Mouse (Mus musculus): ENCODE results near the gene Abca17. TPM values are rescaled to one million over a fixed set of nuclear protein-coding genes. Genes with fewer than 3 reads are reported as not detected.

The Abca17 gene
- polyA plus RNA-seq, 1 experiment from 2014 or later = not detected

DNA sequence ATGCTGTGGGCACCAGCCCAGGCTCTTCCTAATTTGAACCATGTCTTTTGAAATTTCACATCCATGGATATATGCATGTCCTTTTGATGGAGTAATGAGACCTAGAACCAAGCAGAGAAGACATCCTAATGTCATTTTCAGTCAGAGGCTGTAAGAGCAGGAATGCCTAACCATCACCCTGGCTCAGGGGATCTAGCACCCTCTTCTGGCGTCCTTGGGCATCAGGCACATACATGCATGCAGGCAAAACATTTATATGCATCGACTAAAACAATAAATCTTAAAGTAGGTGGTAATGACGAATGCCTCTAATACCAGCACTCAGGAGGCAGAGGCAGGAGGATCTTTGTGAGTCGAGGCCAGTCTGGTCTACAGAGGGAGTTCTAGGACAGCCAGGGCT, 43.4 kb downstream of the Abca17 start:
- no peak for ATAC-seq (ENCODE audit: low read depth)
- Histone ChIP-seq H3K36me3 (ENCODE audit: control insufficient read depth, insufficient read depth) (no peaks in the 10 kb centered on the region), H3K27ac (ENCODE audit: low read length) (no peak overlapping the region), H3K4me1 (ENCODE audit: control insufficient read depth, low read depth, low read length) (no peaks in the 10 kb centered on the region), H3K27me3 (ENCODE audit: control insufficient read depth, insufficient read depth, low read depth, low read length) (no peaks in the 10 kb centered on the region), H3K4me2 (ENCODE audit: low read depth, low read length) (no peak overlapping the region), H3K9me3 (replicated peaks; ENCODE audit: control insufficient read depth, low read length) (no peaks in the 10 kb centered on the region), H3K9ac (ENCODE audit: low read depth, low read length) (no peak overlapping the region), H3K4me3 (ENCODE audit: low read depth, low read length) (no peak overlapping the region)
- WGBS (ENCODE audit: insufficient replicate concordance) = 24% methylated on average over 4 of the region's 4 CpGs

DNA sequence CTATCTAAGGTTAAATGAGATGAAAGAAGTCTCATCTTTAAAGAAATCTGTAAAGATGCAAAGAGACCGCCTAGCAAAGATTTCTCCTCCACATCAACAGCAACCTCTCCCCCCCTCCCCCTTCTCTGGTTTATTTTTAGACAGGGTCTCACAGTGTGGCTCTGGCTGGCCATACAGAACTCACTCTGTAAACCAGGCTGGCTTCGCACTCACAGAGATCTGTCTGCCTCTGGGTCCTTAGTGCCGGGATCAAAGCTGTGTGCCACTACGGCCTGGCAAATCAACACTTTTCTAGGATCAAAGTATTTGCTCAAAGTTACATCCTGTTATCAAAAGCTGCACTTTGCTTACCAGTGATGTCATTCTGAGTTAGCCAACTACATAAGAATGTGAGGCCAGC, 50.2 kb downstream of the Abca17 start:
- no peak for ATAC-seq (ENCODE audit: low read depth)
- Histone ChIP-seq H3K9ac (ENCODE audit: low read depth, low read length) (no peak overlapping the region), H3K4me1 (ENCODE audit: control insufficient read depth, low read depth, low read length) (no peaks in the 10 kb centered on the region), H3K27me3 (ENCODE audit: control insufficient read depth, insufficient read depth, low read depth, low read length) (no peaks in the 10 kb centered on the region), H3K27ac (ENCODE audit: low read length) (no peak overlapping the region), H3K4me3 (ENCODE audit: low read depth, low read length) (no peak overlapping the region), H3K36me3 (ENCODE audit: control insufficient read depth, insufficient read depth) (no peaks in the 10 kb centered on the region), H3K4me2 (ENCODE audit: low read depth, low read length) (no peak overlapping the region), H3K9me3 (replicated peaks; ENCODE audit: control insufficient read depth, low read length) (no peaks in the 10 kb centered on the region)
- WGBS (ENCODE audit: insufficient replicate concordance) = 67% methylated on average over 4 of the region's 4 CpGs

DNA sequence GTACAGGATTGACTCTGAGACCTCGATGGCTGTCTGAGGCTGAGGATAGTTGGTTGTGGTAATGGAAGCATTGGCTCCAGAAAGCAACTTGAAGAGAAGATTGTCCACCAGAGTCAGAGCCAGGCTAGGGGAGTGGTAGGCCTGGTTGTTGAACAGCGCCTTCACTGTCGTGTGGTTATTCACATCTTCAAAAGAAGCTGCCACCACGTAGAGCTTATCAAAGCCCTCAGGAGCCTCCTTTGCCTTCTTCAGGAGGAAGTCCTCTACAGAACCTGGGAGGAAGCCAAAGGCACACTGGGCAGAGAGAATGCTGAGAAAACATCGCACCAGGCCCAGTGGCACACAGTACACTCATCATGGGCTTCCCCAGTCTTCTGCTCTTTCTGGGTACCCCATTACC, 61.5 kb downstream of the Abca17 start:
- no peak overlapping the region for H3K4me3 ChIP-seq (ENCODE audit: low read depth, low read length)
- no peak overlapping the region for H3K27ac ChIP-seq (ENCODE audit: low read length)
- H3K36me3 ChIP-seq (ENCODE audit: control insufficient read depth, insufficient read depth) = no peaks in the 10 kb centered on the region
- WGBS (ENCODE audit: insufficient replicate concordance) = 44% methylated on average over 5 of the region's 5 CpGs
- H3K9ac ChIP-seq (ENCODE audit: low read depth, low read length) = no peak overlapping the region
- no peak overlapping the region for H3K4me2 ChIP-seq (ENCODE audit: low read depth, low read length)
- no peaks in the 10 kb centered on the region for H3K4me1 ChIP-seq (ENCODE audit: control insufficient read depth, low read depth, low read length)
- H3K27me3 ChIP-seq (ENCODE audit: control insufficient read depth, insufficient read depth, low read depth, low read length) = no peaks in the 10 kb centered on the region
- no peaks in the 10 kb centered on the region for H3K9me3 ChIP-seq (replicated peaks; ENCODE audit: control insufficient read depth, low read length)
- no peak for ATAC-seq (ENCODE audit: low read depth)

DNA sequence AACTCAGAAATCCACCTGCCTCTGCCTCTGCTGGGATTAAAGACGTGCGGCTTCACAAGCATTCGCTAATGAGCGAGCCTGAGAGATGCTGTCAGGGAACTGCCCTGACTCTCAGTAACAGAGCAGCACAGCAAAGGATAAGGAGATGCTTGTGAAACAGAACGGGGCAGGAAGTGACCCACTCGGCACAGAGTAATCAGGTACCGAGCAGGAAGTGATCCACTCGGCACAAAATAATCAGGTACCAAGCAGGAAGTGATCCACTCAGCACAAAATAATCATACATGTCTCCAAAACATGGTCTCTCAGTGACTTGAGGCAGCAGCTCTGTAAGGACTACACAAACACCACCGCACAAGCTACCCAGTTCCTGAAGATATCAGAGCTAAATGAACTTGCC, 62.4 kb downstream of the Abca17 start:
- ATAC-seq (ENCODE audit: low read depth) = no peak
- no peak overlapping the region for H3K4me3 ChIP-seq (ENCODE audit: low read depth, low read length)
- H3K27me3 ChIP-seq (ENCODE audit: control insufficient read depth, insufficient read depth, low read depth, low read length) = no peaks in the 10 kb centered on the region
- H3K4me2 ChIP-seq (ENCODE audit: low read depth, low read length) = no peak overlapping the region
- 64% methylated on average over 9 of the region's 9 CpGs for WGBS (ENCODE audit: insufficient replicate concordance)
- H3K27ac ChIP-seq (ENCODE audit: low read length) = no peak overlapping the region
- no peaks in the 10 kb centered on the region for H3K4me1 ChIP-seq (ENCODE audit: control insufficient read depth, low read depth, low read length)
- H3K9me3 ChIP-seq (replicated peaks; ENCODE audit: control insufficient read depth, low read length) = no peaks in the 10 kb centered on the region
- H3K9ac ChIP-seq (ENCODE audit: low read depth, low read length) = no peak overlapping the region
- H3K36me3 ChIP-seq (ENCODE audit: control insufficient read depth, insufficient read depth) = no peaks in the 10 kb centered on the region

DNA sequence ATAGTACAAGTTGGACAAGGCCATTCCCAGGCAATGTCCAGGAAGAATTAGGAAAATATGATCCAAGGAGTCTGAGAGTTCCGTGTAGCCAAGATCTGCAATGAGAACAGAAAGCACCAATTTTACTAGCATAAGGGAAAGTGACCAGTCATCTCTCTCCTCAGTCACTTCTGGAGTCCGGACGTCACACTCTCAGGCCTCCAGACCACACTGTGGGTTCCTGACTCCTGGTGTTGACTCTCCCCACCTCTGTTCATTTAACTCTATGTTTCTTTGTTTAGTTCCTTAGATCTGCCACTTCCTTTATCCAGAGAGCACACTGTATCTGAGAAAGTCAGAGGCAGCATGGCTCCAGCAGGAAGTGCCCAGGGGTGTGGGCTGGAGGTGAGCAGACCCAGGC, 65.2 kb downstream of the Abca17 start:
- WGBS (ENCODE audit: insufficient replicate concordance) = 40% methylated on average over 3 of the region's 3 CpGs

DNA sequence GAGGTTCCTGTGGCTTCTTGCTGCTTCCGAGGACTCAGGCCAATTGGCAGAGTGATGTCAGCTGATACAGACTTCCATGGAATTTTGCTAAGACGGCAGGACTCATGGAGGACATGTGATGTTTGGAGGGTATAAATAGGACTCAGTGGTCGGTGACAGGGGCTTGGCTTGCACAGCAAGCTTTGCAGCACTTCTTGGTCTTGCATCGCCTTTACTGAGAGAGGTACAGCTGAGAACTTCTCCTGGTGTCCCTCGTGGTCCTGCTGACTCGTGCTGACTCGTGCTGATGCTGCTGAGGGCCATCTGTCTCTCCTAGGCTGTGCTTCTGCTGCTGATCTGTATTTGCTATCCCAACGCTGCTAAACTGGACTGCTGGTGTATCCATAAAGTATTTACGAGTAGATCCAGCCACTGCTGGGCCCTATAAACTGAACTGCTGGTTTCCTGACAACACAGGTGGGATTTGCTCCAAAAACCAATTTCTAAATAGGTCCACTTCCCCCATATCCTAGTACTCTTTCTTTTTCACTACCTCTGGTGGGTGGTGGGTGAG, 67.5 kb downstream of the Abca17 start:
- no peaks in the 10 kb centered on the region for H3K36me3 ChIP-seq (ENCODE audit: control insufficient read depth, insufficient read depth)
- no peaks in the 10 kb centered on the region for H3K4me1 ChIP-seq (ENCODE audit: control insufficient read depth, low read depth, low read length)
- no peaks in the 10 kb centered on the region for H3K9me3 ChIP-seq (replicated peaks; ENCODE audit: control insufficient read depth, low read length)
- no peaks in the 10 kb centered on the region for H3K27me3 ChIP-seq (ENCODE audit: control insufficient read depth, insufficient read depth, low read depth, low read length)
- no peak overlapping the region for H3K4me2 ChIP-seq (ENCODE audit: low read depth, low read length)
- no peak overlapping the region for H3K4me3 ChIP-seq (ENCODE audit: low read depth, low read length)
- no peak overlapping the region for H3K27ac ChIP-seq (ENCODE audit: low read length)
- ATAC-seq (ENCODE audit: low read depth) = no peak
- WGBS (ENCODE audit: insufficient replicate concordance) = 49% methylated on average over 9 of the region's 9 CpGs
- H3K9ac ChIP-seq (ENCODE audit: low read depth, low read length) = no peak overlapping the region

More for the DNA sequence above, 65.2 kb downstream of the Abca17 start:
- Histone ChIP-seq H3K9ac (ENCODE audit: low read depth, low read length) (no peak overlapping the region), H3K9me3 (replicated peaks; ENCODE audit: control insufficient read depth, low read length) (no peaks in the 10 kb centered on the region), H3K27me3 (ENCODE audit: control insufficient read depth, insufficient read depth, low read depth, low read length) (no peaks in the 10 kb centered on the region), H3K36me3 (ENCODE audit: control insufficient read depth, insufficient read depth) (no peaks in the 10 kb centered on the region), H3K4me1 (ENCODE audit: control insufficient read depth, low read depth, low read length) (no peaks in the 10 kb centered on the region), H3K4me2 (ENCODE audit: low read depth, low read length) (no peak overlapping the region), H3K4me3 (ENCODE audit: low read depth, low read length) (no peak overlapping the region), H3K27ac (ENCODE audit: low read length) (no peak overlapping the region)
- ATAC-seq (ENCODE audit: low read depth) = no peak

DNA sequence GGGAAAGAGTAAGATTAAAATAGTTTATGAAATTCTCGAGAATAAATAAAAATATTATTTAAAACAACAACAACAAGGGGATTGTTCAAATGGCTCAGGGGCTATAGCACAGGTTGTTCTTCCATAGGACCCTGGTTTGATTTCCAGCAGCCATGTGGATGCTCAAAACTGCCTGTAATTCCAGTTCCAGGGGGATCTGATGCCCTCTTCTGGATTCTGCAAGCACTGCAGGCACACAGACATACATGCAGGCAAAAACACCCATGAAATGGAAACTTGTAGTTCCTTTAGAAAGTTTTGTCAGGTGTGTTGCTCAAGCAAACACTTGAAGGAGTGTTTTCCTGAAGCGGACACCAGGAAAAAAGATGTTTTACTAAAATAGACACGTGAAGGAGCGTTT, 68.2 kb downstream of the Abca17 start:
- Histone ChIP-seq H3K4me1 (ENCODE audit: control insufficient read depth, low read depth, low read length) (no peaks in the 10 kb centered on the region), H3K4me3 (ENCODE audit: low read depth, low read length) (no peak overlapping the region), H3K9me3 (replicated peaks; ENCODE audit: control insufficient read depth, low read length) (no peaks in the 10 kb centered on the region), H3K27ac (ENCODE audit: low read length) (no peak overlapping the region), H3K9ac (ENCODE audit: low read depth, low read length) (no peak overlapping the region), H3K27me3 (ENCODE audit: control insufficient read depth, insufficient read depth, low read depth, low read length) (no peaks in the 10 kb centered on the region), H3K36me3 (ENCODE audit: control insufficient read depth, insufficient read depth) (no peaks in the 10 kb centered on the region), H3K4me2 (ENCODE audit: low read depth, low read length) (no peak overlapping the region)
- WGBS (ENCODE audit: insufficient replicate concordance) = 52% methylated on average over 4 of the region's 4 CpGs
- no peak for ATAC-seq (ENCODE audit: low read depth)

DNA sequence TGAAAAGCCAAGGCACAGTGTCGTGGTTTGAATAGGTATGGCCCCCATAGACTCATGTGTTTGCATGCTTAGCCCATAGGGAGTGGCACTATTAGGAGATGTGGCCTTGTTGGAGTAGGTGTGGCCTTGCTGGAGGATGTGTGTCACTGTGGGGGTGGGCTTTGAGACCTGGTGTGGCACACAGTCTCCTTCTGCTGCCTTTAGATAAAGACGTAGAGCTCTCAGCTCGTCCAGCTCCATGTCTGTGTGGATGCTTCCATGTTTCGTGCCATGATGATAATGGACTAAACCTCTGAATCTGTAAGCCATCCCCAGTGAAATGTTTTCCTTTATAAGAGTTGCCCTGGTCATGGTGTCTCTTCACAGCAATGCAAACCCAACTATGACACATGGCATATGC, 71.0 kb downstream of the Abca17 start:
- no peaks in the 10 kb centered on the region for H3K27me3 ChIP-seq (ENCODE audit: control insufficient read depth, insufficient read depth, low read depth, low read length)
- H3K9me3 ChIP-seq (replicated peaks; ENCODE audit: control insufficient read depth, low read length) = no peaks in the 10 kb centered on the region
- 42% methylated on average over 4 of the region's 4 CpGs for WGBS (ENCODE audit: insufficient replicate concordance)
- H3K4me3 ChIP-seq (ENCODE audit: low read depth, low read length) = no peak overlapping the region
- H3K4me2 ChIP-seq (ENCODE audit: low read depth, low read length) = no peak overlapping the region
- H3K4me1 ChIP-seq (ENCODE audit: control insufficient read depth, low read depth, low read length) = no peaks in the 10 kb centered on the region
- no peak overlapping the region for H3K27ac ChIP-seq (ENCODE audit: low read length)
- no peaks in the 10 kb centered on the region for H3K36me3 ChIP-seq (ENCODE audit: control insufficient read depth, insufficient read depth)
- H3K9ac ChIP-seq (ENCODE audit: low read depth, low read length) = no peak overlapping the region
- ATAC-seq (ENCODE audit: low read depth) = no peak

DNA sequence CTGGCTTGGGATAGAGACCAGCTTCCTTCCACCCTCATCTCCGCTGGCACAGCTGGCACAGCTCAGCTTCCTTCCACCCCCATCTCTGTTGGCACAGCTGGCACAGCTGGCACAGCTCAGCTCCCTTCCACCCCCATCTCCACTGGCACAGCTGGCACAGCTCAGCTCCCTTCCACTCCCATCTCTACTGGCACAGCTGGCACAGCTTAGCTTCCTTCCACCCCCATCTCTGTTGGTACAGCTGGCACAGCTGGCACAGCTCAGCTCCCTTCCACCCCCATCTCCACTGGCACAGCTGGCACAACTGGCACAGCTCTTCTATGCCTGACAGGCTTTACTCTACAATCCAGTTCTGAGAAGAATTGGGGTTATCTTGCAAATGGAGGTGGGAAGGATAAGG, 83.7 kb downstream of the Abca17 start:
- ATAC-seq (ENCODE audit: low read depth) = no peak
- Histone ChIP-seq H3K4me3 (ENCODE audit: low read depth, low read length) (no peak overlapping the region), H3K4me1 (ENCODE audit: control insufficient read depth, low read depth, low read length) (no peaks in the 10 kb centered on the region), H3K4me2 (ENCODE audit: low read depth, low read length) (no peak overlapping the region), H3K9ac (ENCODE audit: low read depth, low read length) (no peak overlapping the region), H3K36me3 (ENCODE audit: control insufficient read depth, insufficient read depth) (no peaks in the 10 kb centered on the region), H3K27ac (ENCODE audit: low read length) (no peak overlapping the region), H3K9me3 (replicated peaks; ENCODE audit: control insufficient read depth, low read length) (no peaks in the 10 kb centered on the region), H3K27me3 (ENCODE audit: control insufficient read depth, insufficient read depth, low read depth, low read length) (no peaks in the 10 kb centered on the region)
- WGBS (ENCODE audit: insufficient replicate concordance) = 61% methylated on average over 1 of the region's 1 CpGs
